Mouse (Mus musculus): ENCODE measurements at regions not wholly inside any gene's neighbourhood (a gene's known extent, or its start where the extent isn't known, plus 50 kb on each side); places are given as distances from the start of the nearest gene placed in this dataset.

GRCm38 (mm10) chr17:53343842-53344241 is 119.3 kb downstream of the Efhb start:
- peak; percentile 5 for DNase-seq (ENCODE audit: low read depth, low spot score)

- no peak for DNase-seq (ENCODE audit: low read depth, low spot score)
Observed at GRCm38 (mm10) chr17:53323016-53323415, 140.1 kb downstream of the Efhb start.

All from CD4-positive, CD25-positive, alpha-beta regulatory T cell, adult 2 months (primary cell).